Mouse (Mus musculus): ENCODE data around the gene Tmem205. TPM values are rescaled to one million over a fixed set of nuclear protein-coding genes. Genes with fewer than 3 reads are reported as not detected.

Gene Tmem205
- polyA plus RNA-seq, 1 experiment from 2014 or later = 35.7 TPM

Other genes with a start within 250 kb of the Tmem205 start
- 18.9 and 22.1 TPM in 2 replicates for gene Ldlr, start 204.1 kb downstream of the Tmem205 start, polyA plus RNA-seq (2014; fragmentation: Nextera tagmentation; extraction: Ambion mirVana)
- gene Spc24, start 167.3 kb downstream of the Tmem205 start, polyA plus RNA-seq (2014; fragmentation: Nextera tagmentation; extraction: Ambion mirVana) = 91.3 and 115 TPM in 2 replicates
- gene Kank2, start 128.8 kb downstream of the Tmem205 start, polyA plus RNA-seq (2014; fragmentation: Nextera tagmentation; extraction: Ambion mirVana) = 3.5 and 3.9 TPM in 2 replicates
- gene Angptl8, start 92.0 kb downstream of the Tmem205 start, polyA plus RNA-seq (2014; fragmentation: Nextera tagmentation; extraction: Ambion mirVana) = 0.19 and 0.22 TPM in 2 replicates
- 15.1 and 15.9 TPM in 2 replicates for gene Dock6, start 74.9 kb downstream of the Tmem205 start, polyA plus RNA-seq (2014; fragmentation: Nextera tagmentation; extraction: Ambion mirVana)
- gene Rab3d, start 9.4 kb downstream of the Tmem205 start, polyA plus RNA-seq (2014; fragmentation: Nextera tagmentation; extraction: Ambion mirVana) = 7.8 and 9.1 TPM in 2 replicates
- gene Ccdc159, start 85 bp downstream of the Tmem205 start, polyA plus RNA-seq (2014; fragmentation: Nextera tagmentation; extraction: Ambion mirVana) = 2.4 and 3.4 TPM in 2 replicates
- 19.1 and 22.2 TPM in 2 replicates for gene Plppr2, start 9.5 kb upstream of the Tmem205 start, polyA plus RNA-seq (2014; fragmentation: Nextera tagmentation; extraction: Ambion mirVana)
- gene Swsap1, start 28.2 kb upstream of the Tmem205 start, polyA plus RNA-seq (2014; fragmentation: Nextera tagmentation; extraction: Ambion mirVana) = 20.3 and 22.3 TPM in 2 replicates
- 3.4 and 5.2 TPM in 2 replicates for gene Epor, start 36.0 kb upstream of the Tmem205 start, polyA plus RNA-seq (2014; fragmentation: Nextera tagmentation; extraction: Ambion mirVana)
- gene Rgl3, start 61.9 kb upstream of the Tmem205 start, polyA plus RNA-seq (2014; fragmentation: Nextera tagmentation; extraction: Ambion mirVana) = 0.97 and 2.2 TPM in 2 replicates
- gene Ccdc151, start 75.1 kb upstream of the Tmem205 start, polyA plus RNA-seq (2014; fragmentation: Nextera tagmentation; extraction: Ambion mirVana) = 4.7 and 6.3 TPM in 2 replicates
- gene Prkcsh, start 75.2 kb upstream of the Tmem205 start, polyA plus RNA-seq (2014; fragmentation: Nextera tagmentation; extraction: Ambion mirVana) = 85.5 and 86.9 TPM in 2 replicates
- 49.8 and 53.9 TPM in 2 replicates for gene Elavl3, start 124.5 kb upstream of the Tmem205 start, polyA plus RNA-seq (2014; fragmentation: Nextera tagmentation; extraction: Ambion mirVana)
- gene Gm49318, start 143.7 kb upstream of the Tmem205 start, polyA plus RNA-seq (2014; fragmentation: Nextera tagmentation; extraction: Ambion mirVana) = not detected in 2 replicates
- 7.6 and 7.9 TPM in 2 replicates for gene Zfp653, start 143.8 kb upstream of the Tmem205 start, polyA plus RNA-seq (2014; fragmentation: Nextera tagmentation; extraction: Ambion mirVana)
- gene Ecsit, start 157.9 kb upstream of the Tmem205 start, polyA plus RNA-seq (2014; fragmentation: Nextera tagmentation; extraction: Ambion mirVana) = 31.2 and 31.5 TPM in 2 replicates
- gene Cnn1, start 171.7 kb upstream of the Tmem205 start, polyA plus RNA-seq (2014; fragmentation: Nextera tagmentation; extraction: Ambion mirVana) = 1.3 and 1.6 TPM in 2 replicates
- 208 and 225 TPM in 2 replicates for gene Elof1, start 189.6 kb upstream of the Tmem205 start, polyA plus RNA-seq (2014; fragmentation: Nextera tagmentation; extraction: Ambion mirVana)
- gene Acp5, start 208.2 kb upstream of the Tmem205 start, polyA plus RNA-seq (2014; fragmentation: Nextera tagmentation; extraction: Ambion mirVana) = 15.4 and 19.7 TPM in 2 replicates
- 63.9 and 66.6 TPM in 2 replicates for gene Pigyl, start 229.3 kb upstream of the Tmem205 start, polyA plus RNA-seq (2014; fragmentation: Nextera tagmentation; extraction: Ambion mirVana)